ENCODE assay signal across 14 mouse cellular contexts in the genomic region with DNA sequence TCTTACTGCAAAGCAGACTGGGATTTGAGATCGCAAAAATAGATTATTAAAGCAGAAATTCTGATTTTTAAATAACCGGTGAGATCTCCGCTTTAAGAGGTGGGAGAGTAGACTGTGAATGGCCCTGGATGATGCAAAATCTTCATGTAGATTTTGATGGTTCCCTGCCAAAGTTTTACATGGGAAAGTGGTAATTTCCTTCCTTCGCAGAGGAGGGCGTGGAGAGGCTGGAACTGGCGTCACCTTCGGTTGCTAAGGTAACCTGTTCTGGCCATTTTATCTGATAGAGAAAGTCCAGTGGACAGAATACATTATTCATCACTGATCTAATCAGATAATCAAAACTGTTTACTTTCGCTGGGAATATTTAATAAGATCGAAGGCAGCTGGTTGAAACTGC. TPM values are rescaled to one million over a fixed set of nuclear protein-coding genes. Genes with fewer than 3 reads are reported as not detected.
A peak's percentile ranks its signal among the peaks of the same experiment; 100 is the strongest.
DNase-seq lines count a peak whose midpoint lies in the region; TF ChIP-seq lines count a peak whose summit lies in the region.
"Had no signal": no experiment of that assay in that cellular context is flagged by ENCODE, and none has a peak within 500 bp of the region (broad histone marks: within the 10 kb centered on the region; RNA-seq: fewer than 3 reads in every experiment).

No protein-coding gene starts in this region.

- peak in 1 of 2 experiments; percentile 60 for DNase-seq in layer of hippocampus, adult 2 months (ENCODE audit: low spot score in 2 of 2)
- DNase-seq in layer of hippocampus, postnatal 10 days (ENCODE audit: low spot score in 2 of 2): no peak
- DNase-seq in urinary bladder, postnatal 14 days (ENCODE audit: low spot score): peak; percentile 6
- DNase-seq in urinary bladder, postnatal 4 days (ENCODE audit: low spot score in 2 of 2): no peak
- peak; percentile 10 for DNase-seq in kidney, postnatal 10 days
- no peak for DNase-seq in thymus, postnatal 25 days
- DNase-seq in hindbrain, embryonic 10.5 days (ENCODE audit: low spot score): no peak
- DNase-seq: cerebellum, adult 18-20 months; thymus, adult 18-20 months had no signal

- no peaks in the 10 kb centered on the region for H3K36me3 ChIP-seq in hindbrain, embryonic 10.5 days
- H3K36me3 ChIP-seq: heart, embryonic 15.5 days had no signal

- TF ChIP-seq CTCF in layer of hippocampus, adult 2 months (conservative IDR thresholded peaks at IDR 0.05): no peak

- WGBS in hindbrain, embryonic 10.5 days: 85% methylated on average over 9 of the region's 9 CpGs

- H3K4me1 ChIP-seq in hindbrain, embryonic 10.5 days (replicated peaks): peaks cover 7% of the 10 kb centered on the region; the same call in 1 of the 2 replicates
- H3K4me1 ChIP-seq: heart, embryonic 15.5 days had no signal

- H3K9me3 ChIP-seq in hindbrain, embryonic 10.5 days: no peaks in the 10 kb centered on the region
- H3K9me3 ChIP-seq: heart, embryonic 15.5 days had no signal

- H3K27ac ChIP-seq in layer of hippocampus, adult 2 months: peak overlapping the region; percentile 91
- H3K27ac ChIP-seq in hindbrain, embryonic 10.5 days: no peak overlapping the region
- H3K27ac ChIP-seq: heart, embryonic 15.5 days; hindbrain, embryonic 14.5 days; liver, embryonic 14.5 days; macrophage had no signal

- peaks cover 6% of the 10 kb centered on the region; the same call in 1 of the 2 replicates for H3K27me3 ChIP-seq in hindbrain, embryonic 10.5 days (ENCODE audit: insufficient read depth, poor library complexity, severe bottlenecking)

- H3K4me3 ChIP-seq in layer of hippocampus, adult 2 months: peak overlapping the region; percentile 61
- no peak overlapping the region for H3K4me3 ChIP-seq in hindbrain, embryonic 10.5 days
- H3K4me3 ChIP-seq: heart, embryonic 15.5 days had no signal

RNA-seq across cellular contexts. Expression of a gene that starts 0.9 kb away (rescaled TPM):
- 100 to 1,000 TPM; 307 to 310 TPM for total RNA-seq in layer of hippocampus, adult 2 months (2021)
- 100 to 1,000 TPM; 222 to 228 TPM for total RNA-seq in layer of hippocampus, postnatal 10 days (2021)
- 15.1 and 22.0 TPM in 2 replicates for polyA plus RNA-seq in hindbrain, embryonic 10.5 days (2016; fragmentation: Nextera tagmentation; extraction: Ambion mirVana)
- total RNA-seq: neutrophil, adult 5-6 weeks had no signal

Comparison
In these comparisons a context has a peak if more than half of its experiments do, and no peak if none do; other contexts are left out.
1. DNase-seq: peak in urinary bladder, postnatal 14 days (single experiment) and kidney, postnatal 10 days (single experiment); none in layer of hippocampus, postnatal 10 days (0 of 2), urinary bladder, postnatal 4 days (0 of 2), thymus, postnatal 25 days (single experiment) and hindbrain, embryonic 10.5 days (single experiment).